Mouse (Mus musculus) CH12.LX (cell line): ENCODE data around the gene 5330417C22Rik. TPM values are rescaled to one million over a fixed set of nuclear protein-coding genes. Genes with fewer than 3 reads are reported as not detected.

ENCODE experiments used
- DNase-seq: peaks from one replicate; pipeline ENCODE4 v3.0.0-alpha.2; 2013; ENCODE audit errors: extremely low read depth
- H3K27ac ChIP-seq: 2 replicates; pipeline ENCODE4 v1.5.1; 2012; ENCODE audit warnings: low read depth, mild to moderate bottlenecking, control low read depth, moderate library complexity; ENCODE audit not compliant: insufficient read depth
- H3K27me3 ChIP-seq: replicated peaks from 2 replicates; pipeline ENCODE3; 2012; ENCODE audit warnings: inconsistent platforms
- H3K36me3 ChIP-seq, 2 experiments: replicated peaks in 1 of 2; 2 replicates each; pipeline versions ENCODE3 to v1.6.1; 2012; ENCODE audit warnings: inconsistent platforms in 1 of 2, low read length in 1 of 2, mild to moderate bottlenecking in 1 of 2, mixed read lengths in 1 of 2, moderate library complexity in 1 of 2; ENCODE audit not compliant: control insufficient read depth in 1 of 2, insufficient read depth in 1 of 2
- H3K4me1 ChIP-seq, 2 experiments: 2 replicates each; pipeline ENCODE4 v1.6.1; 2012; ENCODE audit warnings: inconsistent platforms in 1 of 2, moderate library complexity in 1 of 2; ENCODE audit not compliant: insufficient read depth in 2 of 2, control insufficient read depth in 1 of 2
- H3K4me2 ChIP-seq: 2 replicates; pipeline ENCODE4 v1.6.1; 2012; ENCODE audit warnings: low read depth, mild to moderate bottlenecking, control low read depth; ENCODE audit not compliant: poor library complexity, insufficient read depth, severe bottlenecking
- H3K4me3 ChIP-seq, 3 experiments: fragments of 150-350 bp in 1 of 3; sonication (generic) in 1 of 3; replicated peaks in 1 of 3; 2 replicates each; pipeline versions ENCODE3 to v1.5.1; 2011 to 2012; ENCODE audit warnings: low read depth in 2 of 3, low read length in 2 of 3, mild to moderate bottlenecking in 2 of 3, moderate library complexity in 2 of 3, control low read depth in 1 of 3, improper control_type of control experiment in 1 of 3, inconsistent platforms in 1 of 3, mixed read lengths in 1 of 3; ENCODE audit not compliant: poor library complexity in 1 of 3
- H3K79me2 ChIP-seq: replicated peaks from 2 replicates; pipeline ENCODE4 v1.6.1; 2012; ENCODE audit warnings: mild to moderate bottlenecking, moderate library complexity; ENCODE audit not compliant: control insufficient read depth, poor library complexity, insufficient read depth, severe bottlenecking; ENCODE audit errors: extremely low read depth
- H3K9ac ChIP-seq: 2 replicates; pipeline ENCODE4 v1.6.1; 2012; ENCODE audit warnings: low read depth, mild to moderate bottlenecking, control low read depth, moderate library complexity; ENCODE audit not compliant: insufficient read depth
- H3K9me3 ChIP-seq: replicated peaks from 2 replicates; pipeline ENCODE3; 2012; ENCODE audit warnings: low read length, inconsistent platforms, mixed read lengths
- BHLHE40 ChIP-seq: IDR thresholded peaks from 2 replicates; pipeline ENCODE4 v1.6.1; 2011; ENCODE audit warnings: mild to moderate bottlenecking, low read depth, low read length, improper control_type of control experiment
- CHD1 ChIP-seq: IDR thresholded peaks from 2 replicates; pipeline ENCODE4 v1.6.1; 2012; ENCODE audit warnings: low read depth, low read length, improper control_type of control experiment, inconsistent platforms
- CTCF ChIP-seq, 2 experiments: IDR thresholded peaks in 1 of 2; conservative IDR thresholded peaks in 1 of 2; 2 replicates each; pipeline ENCODE4 v1.5.1; 2011 to 2012; ENCODE audit warnings: low read depth in 2 of 2, low read length in 2 of 2, improper control_type of control experiment in 1 of 2, inconsistent platforms in 1 of 2, mild to moderate bottlenecking in 1 of 2, moderate library complexity in 1 of 2
- ELF1 ChIP-seq: IDR thresholded peaks from 2 replicates; pipeline ENCODE4 v1.6.1; 2014; ENCODE audit warnings: low read depth, mild to moderate bottlenecking, inconsistent platforms, low read length, improper control_type of control experiment
- EP300 ChIP-seq: IDR thresholded peaks from 2 replicates; pipeline ENCODE4 v1.6.1; 2011; ENCODE audit warnings: low read length, improper control_type of control experiment
- ETS1 ChIP-seq: conservative IDR thresholded peaks from 2 replicates; pipeline ENCODE4 v1.6.1; 2012; ENCODE audit warnings: low read depth, mild to moderate bottlenecking, inconsistent platforms, low read length, improper control_type of control experiment, moderate library complexity
- GABPA ChIP-seq: IDR thresholded peaks from 2 replicates; pipeline ENCODE4 v1.6.1; 2012; ENCODE audit warnings: low read depth, low read length, improper control_type of control experiment, inconsistent platforms; ENCODE audit not compliant: insufficient replicate concordance
- HCFC1 ChIP-seq: IDR thresholded peaks from 2 replicates; pipeline ENCODE4 v1.6.1; 2012; ENCODE audit warnings: low read depth, mild to moderate bottlenecking, inconsistent platforms, low read length, improper control_type of control experiment
- IRF4 ChIP-seq: IDR thresholded peaks from 2 replicates; pipeline ENCODE4 v1.6.1; 2014; ENCODE audit warnings: low read depth, mild to moderate bottlenecking, inconsistent platforms, low read length, improper control_type of control experiment
- JUN ChIP-seq: IDR thresholded peaks from 2 replicates; pipeline ENCODE4 v1.6.1; 2011; ENCODE audit warnings: low read depth, mild to moderate bottlenecking, low read length, improper control_type of control experiment, moderate library complexity; ENCODE audit not compliant: insufficient read depth
- JUND ChIP-seq: conservative IDR thresholded peaks from 2 replicates; pipeline ENCODE4 v1.6.1; 2011; ENCODE audit warnings: low read depth, low read length, improper control_type of control experiment
- KAT2A ChIP-seq: IDR thresholded peaks from 2 replicates; pipeline ENCODE4 v1.6.1; 2012; ENCODE audit warnings: low read length, improper control_type of control experiment, inconsistent platforms; ENCODE audit not compliant: insufficient replicate concordance
- MAFK ChIP-seq: IDR thresholded peaks from 2 replicates; pipeline ENCODE4 v1.6.1; 2011; ENCODE audit warnings: low read length, improper control_type of control experiment; ENCODE audit not compliant: insufficient replicate concordance
- MAX ChIP-seq: IDR thresholded peaks from 2 replicates; pipeline ENCODE4 v1.6.1; 2011; ENCODE audit warnings: low read length, improper control_type of control experiment
- MAZ ChIP-seq: IDR thresholded peaks from 2 replicates; pipeline ENCODE4 v1.6.1; 2012; ENCODE audit warnings: low read depth, mild to moderate bottlenecking, inconsistent platforms, low read length, improper control_type of control experiment, moderate library complexity
- MEF2A ChIP-seq: IDR thresholded peaks from 2 replicates; pipeline ENCODE4 v1.6.1; 2014; ENCODE audit warnings: low read depth, mild to moderate bottlenecking, inconsistent platforms, low read length, improper control_type of control experiment, borderline replicate concordance
- MXI1 ChIP-seq: IDR thresholded peaks from 2 replicates; pipeline ENCODE4 v1.6.1; 2011; ENCODE audit warnings: mild to moderate bottlenecking, low read depth, low read length, improper control_type of control experiment
- MYC ChIP-seq: IDR thresholded peaks from 2 replicates; pipeline ENCODE4 v1.6.1; 2011; ENCODE audit warnings: low read depth, mild to moderate bottlenecking, improper control_type of control experiment, low read length
- NELFE ChIP-seq: IDR thresholded peaks from 2 replicates; pipeline ENCODE4 v1.6.1; 2011; ENCODE audit warnings: low read depth, low read length, improper control_type of control experiment
- NRF1 ChIP-seq: IDR thresholded peaks from 2 replicates; pipeline ENCODE4 v1.6.1; 2014; ENCODE audit warnings: low read depth, mild to moderate bottlenecking, inconsistent platforms, low read length, improper control_type of control experiment, moderate library complexity
- RAD21 ChIP-seq: IDR thresholded peaks from 2 replicates; pipeline ENCODE4 v1.6.1; 2011; ENCODE audit warnings: low read depth, mild to moderate bottlenecking, low read length, improper control_type of control experiment, moderate library complexity
- RCOR1 ChIP-seq: conservative IDR thresholded peaks from 2 replicates; pipeline ENCODE4 v1.6.1; 2012; ENCODE audit warnings: low read depth, mild to moderate bottlenecking, inconsistent platforms, low read length, improper control_type of control experiment
- SIN3A ChIP-seq: IDR thresholded peaks from 2 replicates; pipeline ENCODE4 v1.6.1; 2012; ENCODE audit warnings: low read length, improper control_type of control experiment, inconsistent platforms
- SMC3 ChIP-seq: IDR thresholded peaks from 2 replicates; pipeline ENCODE4 v1.6.1; 2011; ENCODE audit warnings: low read depth, low read length, improper control_type of control experiment
- TBP ChIP-seq: conservative IDR thresholded peaks from 2 replicates; pipeline ENCODE4 v1.6.1; 2011; ENCODE audit warnings: low read depth, low read length, improper control_type of control experiment
- UBTF ChIP-seq: IDR thresholded peaks from 2 replicates; pipeline ENCODE4 v1.6.1; 2012; ENCODE audit warnings: low read depth, mild to moderate bottlenecking, inconsistent platforms, low read length, improper control_type of control experiment, moderate library complexity
- USF1 ChIP-seq: IDR thresholded peaks from 2 replicates; pipeline ENCODE4 v1.6.1; 2014; ENCODE audit warnings: low read depth, mild to moderate bottlenecking, inconsistent platforms, low read length, improper control_type of control experiment
- USF2 ChIP-seq: conservative IDR thresholded peaks from 2 replicates; pipeline ENCODE4 v1.6.1; 2011; ENCODE audit warnings: low read depth, low read length, improper control_type of control experiment
- ZC3H11A ChIP-seq: IDR thresholded peaks from 2 replicates; pipeline ENCODE4 v1.6.1; 2012; ENCODE audit warnings: low read depth, mild to moderate bottlenecking, inconsistent platforms, low read length, improper control_type of control experiment
- ZMIZ1 ChIP-seq: IDR thresholded peaks from 2 replicates; pipeline ENCODE4 v1.6.1; 2012; ENCODE audit warnings: low read depth, mild to moderate bottlenecking, inconsistent platforms, low read length, improper control_type of control experiment
- ZNF384 ChIP-seq: IDR thresholded peaks from 2 replicates; pipeline ENCODE4 v1.6.1; 2012; ENCODE audit warnings: low read depth, low read length, improper control_type of control experiment, inconsistent platforms
- dilution Hi-C: fragments of 300-500 bp; cut with MboI; formaldehyde crosslinking; loops from 2 replicates; pipeline ENCODE4 v1.14.3; 2020; ENCODE audit warnings: low sequenced_read_pairs; ENCODE audit not compliant: extremely low pct_unique_long_range_greater_than_20kb, extremely low pct_ligation_motif_present
- in situ Hi-C: fragments of 300-500 bp; cut with MboI; formaldehyde crosslinking; loops from 3 replicates; pipeline ENCODE4 v1.14.3; 2019; ENCODE audit warnings: low sequenced_read_pairs, low pct_ligation_motif_present, low pct_unique_long_range_greater_than_20kb, mixed read lengths
- polyA plus RNA-seq: library from polyadenylated mRNA; unstranded; fragments of >175 nt; gene quantifications from 2 replicates; pipeline ENCODE4 v1.2.1, GENCODE M21; 2012; ENCODE audit warnings: low read depth; ENCODE audit not compliant: insufficient read length
- total RNA-seq, 2 experiments: library from RNA; depleted of rRNA; stranded (reverse); fragments of 300-350 nt in 1 of 2; fragments of >200 nt in 1 of 2; gene quantifications; 2 replicates each; pipeline ENCODE4 v1.2.3; 2012 to 2014

5330417C22Rik gene
- total and polyA plus RNA-seq, 3 experiments, result 0.05 to 0.27 (median 0.17) TPM

GRCm38 (mm10) chr3:108458866-108459265 is 77.5 kb downstream of the 5330417C22Rik start:
- peaks cover 4 to 14% of the 10 kb centered on the region in 2 experiments for H3K4me1 ChIP-seq
- in situ Hi-C loops (no loop called here), dilution Hi-C loops (no loop called here)
- DNase-seq, result peak; percentile 79
- peak overlapping the region; percentile 80 for H3K4me2 ChIP-seq
- H3K27me3 ChIP-seq, result no peaks in the 10 kb centered on the region
- H3K27ac ChIP-seq, result peak overlapping the region; percentile 71
- H3K79me2 ChIP-seq, result no peaks in the 10 kb centered on the region
- peak overlapping the region; percentile 37; the same call in 1 of the 2 replicates for H3K9ac ChIP-seq
- no peaks in the 10 kb centered on the region for H3K9me3 ChIP-seq
- peak overlapping the region; percentile 34 to 89 (median 82) for H3K4me3 ChIP-seq
- no peaks in the 10 kb centered on the region for H3K36me3 ChIP-seq
- TF ChIP-seq RAD21 (peak; percentile 44; the same call in 1 of the 2 replicates), CTCF (conservative IDR thresholded peaks at IDR 0.05 in 1 of 2, IDR thresholded peaks at IDR 0.05 in 1 of 2; ENCODE audit: low read depth in 2 of 2, low read length in 2 of 2) (peak in 1 of 2 experiments; percentile 72; a peak in 2 of 4 replicates), SMC3 (peak; percentile 67), EP300 (0 out of 2 replicates have a peak, but pooled peaks have one; percentile 13), USF2 (no peak), RCOR1 (0 out of 2 replicates have a peak, but pooled peaks have one; percentile 59)

GRCm38 (mm10) chr3:108458380-108458779 is 78.0 kb downstream of the 5330417C22Rik start:
- H3K79me2 ChIP-seq, result no peaks in the 10 kb centered on the region
- peak; percentile 92 for DNase-seq
- peak overlapping the region; percentile 80 for H3K4me2 ChIP-seq
- H3K27ac ChIP-seq, result peak overlapping the region; percentile 71
- H3K9ac ChIP-seq, result peak overlapping the region; percentile 94
- dilution Hi-C loops, result no loop called here
- H3K4me3 ChIP-seq, result peak overlapping the region; percentile 70 to 89 (median 82)
- H3K4me1 ChIP-seq, result peaks cover 4 to 14% of the 10 kb centered on the region in 2 experiments
- H3K27me3 ChIP-seq, result no peaks in the 10 kb centered on the region
- in situ Hi-C loops, result no loop called here
- no peaks in the 10 kb centered on the region for H3K9me3 ChIP-seq
- H3K36me3 ChIP-seq, result no peaks in the 10 kb centered on the region
- TF ChIP-seq CTCF (conservative IDR thresholded peaks at IDR 0.05 in 1 of 2, IDR thresholded peaks at IDR 0.05 in 1 of 2; ENCODE audit: low read depth in 2 of 2, low read length in 2 of 2) (no peak), USF2 (no peak), NRF1 (no peak), JUN (no peak), HCFC1 (peak; percentile 77), KAT2A (no peak), SIN3A (peak; percentile 55), SMC3 (no peak), CHD1 (no peak), GABPA (no peak), MAX (no peak), MYC (peak; percentile 54; the same call in 1 of the 2 replicates), ZNF384 (peak; percentile 73; the same call in 1 of the 2 replicates), TBP (peak; percentile 80), IRF4 (peak; percentile 6; the same call in 1 of the 2 replicates), ZC3H11A (no peak), MXI1 (no peak), ELF1 (peak; percentile 98), BHLHE40 (no peak), JUND (no peak), ETS1 (peak; percentile 38; the same call in 1 of the 2 replicates), ZMIZ1 (peak; percentile 44; the same call in 1 of the 2 replicates), MAZ (peak; percentile 78), MEF2A (no peak; the same call in 1 of the 2 replicates), NELFE (peak; percentile 82), USF1 (no peak), MAFK (no peak), EP300 (no peak), RAD21 (no peak), RCOR1 (no peak), UBTF (no peak)
